Mouse (Mus musculus): ENCODE results near the gene Srp68. TPM values are rescaled to one million over a fixed set of nuclear protein-coding genes. Genes with fewer than 3 reads are reported as not detected.
A peak's percentile ranks its signal among the peaks of the same experiment; 100 is the strongest.

The Srp68 gene
- total and polyA plus RNA-seq, 3 experiments = 146 to 228 (median 180) TPM

DNA sequence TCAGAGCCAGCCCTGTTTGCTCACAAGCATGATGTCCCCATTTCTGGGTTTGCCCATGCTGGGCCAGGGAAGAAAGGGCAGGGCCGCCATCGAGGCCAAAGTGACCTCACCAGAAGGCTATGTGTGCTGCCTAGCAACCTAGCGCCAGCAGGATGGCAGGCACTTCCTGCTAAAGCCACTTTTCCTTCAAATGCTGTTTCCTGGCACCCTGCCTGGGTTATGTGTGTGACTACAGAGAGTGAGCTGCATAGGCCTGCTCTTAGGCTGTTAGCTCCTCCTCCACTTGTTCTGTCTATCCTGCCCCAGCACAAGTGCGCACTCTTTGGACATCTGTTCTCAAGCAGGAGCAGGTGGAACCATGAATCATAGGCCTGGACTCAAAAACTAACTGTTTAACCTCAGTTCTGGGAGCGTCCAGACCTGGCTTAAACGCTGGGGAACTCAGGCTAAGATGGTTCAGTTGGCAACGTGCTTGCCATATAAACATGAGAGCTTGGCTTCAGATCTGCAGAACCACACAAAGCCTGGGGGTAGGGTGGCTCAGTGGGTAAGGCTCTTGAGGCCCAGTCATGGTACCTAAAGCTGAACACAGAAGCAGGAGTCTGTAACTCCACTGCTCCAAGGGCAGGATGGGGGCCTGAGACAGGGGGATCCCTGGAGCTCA is 55.1 kb downstream of the Srp68 start:
- peak; percentile 67 for DNase-seq (ENCODE audit: low read depth, low spot score)
- H3K9ac ChIP-seq (ENCODE audit: control insufficient read depth, low read depth, low read length, poor library complexity, severe bottlenecking) = no peak overlapping the region
- H3K79me2 ChIP-seq (ENCODE audit: control insufficient read depth, insufficient read depth, low read length, poor library complexity) = no peaks in the 10 kb centered on the region
- no peaks in the 10 kb centered on the region for H3K9me3 ChIP-seq (replicated peaks; ENCODE audit: insufficient read depth, low read length)
- H3K4me1 ChIP-seq (ENCODE audit: control insufficient read depth in 1 of 2, insufficient read depth in 2 of 2, low read length in 2 of 2) = peaks cover 0 to 13% of the 10 kb centered on the region in 2 experiments; a peak in 1 of 4 replicates
- no peak overlapping the region for H3K27ac ChIP-seq (ENCODE audit: control insufficient read depth, low read depth, low read length)
- H3K36me3 ChIP-seq (ENCODE audit: control insufficient read depth in 1 of 2, insufficient read depth in 2 of 2, low read length in 2 of 2) = no peaks in the 10 kb centered on the region
- TF ChIP-seq CTCF (IDR thresholded peaks at IDR 0.05 in 2 of 3, conservative IDR thresholded peaks at IDR 0.05 in 1 of 3; ENCODE audit: control insufficient read depth in 1 of 3, insufficient read depth in 1 of 3, low read depth in 2 of 3, low read length in 3 of 3, poor library complexity in 1 of 3, severe bottlenecking in 1 of 3) (no peak; a peak in 1 of 6 replicates), CHD2 (IDR thresholded peaks at IDR 0.05; ENCODE audit: low read length) (no peak), NRF1 (IDR thresholded peaks at IDR 0.05; ENCODE audit: insufficient read depth, low read depth, low read length, poor library complexity, severe bottlenecking) (no peak), ELF1 (IDR thresholded peaks at IDR 0.05; ENCODE audit: low read depth, low read length) (no peak), TAL1 (IDR thresholded peaks at IDR 0.05; ENCODE audit: low read length) (no peak)
- H3K27me3 ChIP-seq (ENCODE audit: control insufficient read depth in 1 of 2, insufficient read depth in 2 of 2, low read length in 2 of 2) = no peaks in the 10 kb centered on the region
- H3K4me3 ChIP-seq (ENCODE audit: control insufficient read depth in 1 of 2, insufficient read depth in 1 of 2, low read depth in 2 of 2, low read length in 2 of 2) = no peak overlapping the region

GRCm38 (mm10) chr11:116218263-116218662 is 55.8 kb downstream of the Srp68 start:
- Histone ChIP-seq H3K4me1 (ENCODE audit: control insufficient read depth in 1 of 2, insufficient read depth in 2 of 2, low read length in 2 of 2) (peaks cover 0 to 13% of the 10 kb centered on the region in 2 experiments; a peak in 1 of 4 replicates), H3K4me3 (ENCODE audit: control insufficient read depth in 1 of 2, insufficient read depth in 1 of 2, low read depth in 2 of 2, low read length in 2 of 2) (no peak overlapping the region), H3K9me3 (replicated peaks; ENCODE audit: insufficient read depth, low read length) (no peaks in the 10 kb centered on the region), H3K79me2 (ENCODE audit: control insufficient read depth, insufficient read depth, low read length, poor library complexity) (no peaks in the 10 kb centered on the region), H3K36me3 (ENCODE audit: control insufficient read depth in 1 of 2, insufficient read depth in 2 of 2, low read length in 2 of 2) (no peaks in the 10 kb centered on the region), H3K27me3 (ENCODE audit: control insufficient read depth in 1 of 2, insufficient read depth in 2 of 2, low read length in 2 of 2) (no peaks in the 10 kb centered on the region), H3K27ac (ENCODE audit: control insufficient read depth, low read depth, low read length) (no peak overlapping the region), H3K9ac (ENCODE audit: control insufficient read depth, low read depth, low read length, poor library complexity, severe bottlenecking) (no peak overlapping the region)
- no peak for TF ChIP-seq MAFK (IDR thresholded peaks at IDR 0.05; ENCODE audit: borderline replicate concordance, low read depth, low read length)
- no peak for TF ChIP-seq HCFC1 (IDR thresholded peaks at IDR 0.05; ENCODE audit: low read depth, low read length)
- TF ChIP-seq MYC (IDR thresholded peaks at IDR 0.05; ENCODE audit: low read depth, low read length) = no peak
- no peak for TF ChIP-seq TBP (IDR thresholded peaks at IDR 0.05; ENCODE audit: low read depth, low read length)
- no peak for TF ChIP-seq SMC3 (IDR thresholded peaks at IDR 0.05; ENCODE audit: low read depth, low read length)
- DNase-seq (ENCODE audit: low read depth, low spot score) = no peak

- H3K9me3 ChIP-seq (replicated peaks; ENCODE audit: insufficient read depth, low read length) = no peaks in the 10 kb centered on the region
- no peaks in the 10 kb centered on the region for H3K79me2 ChIP-seq (ENCODE audit: control insufficient read depth, insufficient read depth, low read length, poor library complexity)
- no peak overlapping the region for H3K27ac ChIP-seq (ENCODE audit: control insufficient read depth, low read depth, low read length)
- H3K27me3 ChIP-seq (ENCODE audit: control insufficient read depth in 1 of 2, insufficient read depth in 2 of 2, low read length in 2 of 2) = no peaks in the 10 kb centered on the region
- H3K36me3 ChIP-seq (ENCODE audit: control insufficient read depth in 1 of 2, insufficient read depth in 2 of 2, low read length in 2 of 2) = no peaks in the 10 kb centered on the region
- no peak for DNase-seq (ENCODE audit: low read depth, low spot score)
- no peak overlapping the region for H3K4me3 ChIP-seq (ENCODE audit: control insufficient read depth in 1 of 2, insufficient read depth in 1 of 2, low read depth in 2 of 2, low read length in 2 of 2)
- peaks cover 0 to 13% of the 10 kb centered on the region in 2 experiments; a peak in 1 of 4 replicates for H3K4me1 ChIP-seq (ENCODE audit: control insufficient read depth in 1 of 2, insufficient read depth in 2 of 2, low read length in 2 of 2)
- TF ChIP-seq CHD2 (IDR thresholded peaks at IDR 0.05; ENCODE audit: low read length) = no peak
- TF ChIP-seq CHD1 (IDR thresholded peaks at IDR 0.05; ENCODE audit: low read depth, low read length) = no peak
- no peak for TF ChIP-seq BHLHE40 (IDR thresholded peaks at IDR 0.05; ENCODE audit: borderline replicate concordance, low read depth, low read length)
- TF ChIP-seq USF1 (IDR thresholded peaks at IDR 0.05; ENCODE audit: low read depth, low read length) = no peak
- no peak for TF ChIP-seq HCFC1 (IDR thresholded peaks at IDR 0.05; ENCODE audit: low read depth, low read length)
- no peak for TF ChIP-seq ELF1 (IDR thresholded peaks at IDR 0.05; ENCODE audit: low read depth, low read length)
- TF ChIP-seq UBTF (IDR thresholded peaks at IDR 0.05; ENCODE audit: borderline replicate concordance, insufficient read depth, low read depth, low read length) = no peak
- TF ChIP-seq TBP (IDR thresholded peaks at IDR 0.05; ENCODE audit: low read depth, low read length) = no peak
- no peak for TF ChIP-seq CTCF (IDR thresholded peaks at IDR 0.05 in 2 of 3, conservative IDR thresholded peaks at IDR 0.05 in 1 of 3; ENCODE audit: control insufficient read depth in 1 of 3, insufficient read depth in 1 of 3, low read depth in 2 of 3, low read length in 3 of 3, poor library complexity in 1 of 3, severe bottlenecking in 1 of 3)
- TF ChIP-seq MAFK (IDR thresholded peaks at IDR 0.05; ENCODE audit: borderline replicate concordance, low read depth, low read length) = no peak
- no peak overlapping the region for H3K9ac ChIP-seq (ENCODE audit: control insufficient read depth, low read depth, low read length, poor library complexity, severe bottlenecking)
Observed at GRCm38 (mm10) chr11:116216549-116216948, 57.5 kb downstream of the Srp68 start.
